Mouse (Mus musculus) stomach, postnatal 0 days (tissue): ENCODE measurements around the gene 2510009E07Rik.

ENCODE experiments used
- CTCF ChIP-seq: IDR thresholded peaks from 2 replicates; pipeline ENCODE4 v1.5.1; 2016; ENCODE audit warnings: antibody characterized with exemption, low read depth, mild to moderate bottlenecking, moderate library complexity
- EP300 ChIP-seq: optimal IDR thresholded peaks from 2 replicates; pipeline ENCODE3; 2016; ENCODE audit warnings: antibody characterized with exemption

DNA sequence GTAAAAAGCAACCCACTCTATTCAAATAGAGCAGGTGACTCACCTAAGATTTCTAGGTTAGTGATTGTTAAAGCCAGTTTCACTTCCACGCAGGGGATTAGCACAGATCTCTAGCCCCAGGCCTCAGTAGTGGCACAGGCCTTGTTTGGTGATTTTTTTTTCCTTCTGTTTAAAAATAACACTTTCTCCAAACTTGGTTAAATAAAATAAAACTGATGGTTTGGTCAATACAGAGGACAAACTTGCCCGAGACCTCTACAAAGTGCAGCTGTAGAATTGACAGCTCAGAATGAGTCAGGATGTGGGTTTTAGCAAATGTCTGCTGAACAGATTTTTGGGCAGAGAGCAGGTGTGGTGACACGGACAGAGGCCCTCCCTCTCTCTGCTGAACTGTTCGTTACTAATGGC, 62.6 kb downstream of the 2510009E07Rik start:
- TF ChIP-seq CTCF (no peak), EP300 (no peak)
